Mouse (Mus musculus) intestine, embryonic 15.5 days (tissue): ENCODE data around the gene Dlec1. TPM values are rescaled to one million over a fixed set of nuclear protein-coding genes. Genes with fewer than 3 reads are reported as not detected.

ENCODE experiments used
- ATAC-seq: fragments of 200-750 bp; cut with Nextera tagmentation; 2 replicates; pipeline ENCODE4 v1.8.0; 2017; ENCODE audit warnings: moderate TSS enrichment, moderate library complexity
- H3K27ac ChIP-seq: fragments of 300-500 bp; sonication (generic); 2 replicates; pipeline ENCODE4 v1.5.1; 2015; ENCODE audit warnings: mild to moderate bottlenecking, inconsistent platforms
- H3K27me3 ChIP-seq: fragments of 300-500 bp; sonication (generic); replicated peaks from 2 replicates; pipeline ENCODE4 v1.6.1; 2015; ENCODE audit warnings: inconsistent platforms
- H3K36me3 ChIP-seq: fragments of 300-500 bp; sonication (generic); 2 replicates; pipeline ENCODE4 v1.6.1; 2015; ENCODE audit warnings: inconsistent platforms
- H3K4me1 ChIP-seq: fragments of 300-500 bp; sonication (generic); replicated peaks from 2 replicates; pipeline ENCODE4 v1.6.1; 2015; ENCODE audit warnings: inconsistent platforms
- H3K4me2 ChIP-seq: fragments of 300-500 bp; sonication (generic); replicated peaks from 2 replicates; pipeline ENCODE4 v1.6.1; 2015; ENCODE audit warnings: mild to moderate bottlenecking, inconsistent platforms
- H3K4me3 ChIP-seq: fragments of 300-500 bp; sonication (generic); replicated peaks from 2 replicates; pipeline ENCODE4 v1.5.1; 2015; ENCODE audit warnings: inconsistent platforms
- H3K9ac ChIP-seq: fragments of 300-500 bp; sonication (generic); 2 replicates; pipeline ENCODE4 v1.6.1; 2015; ENCODE audit warnings: inconsistent platforms
- H3K9me3 ChIP-seq: fragments of 300-500 bp; sonication (generic); 2 replicates; pipeline ENCODE4 v1.6.1; 2016; ENCODE audit warnings: inconsistent platforms
- WGBS: fragments of 180-500 bp; shearing (Covaris S2); methylation state at CpG from one replicate; pipeline ENCODE4 v1.1.7; 2015; 5-methylcytosine and 5-hydroxymethylcytosine counted together
- polyA plus RNA-seq: library from polyadenylated mRNA; unstranded; fragments of >200 nt; fragmentation: Nextera tagmentation; extraction: Ambion mirVana; gene quantifications from 2 replicates; pipeline ENCODE4 v1.2.1, GENCODE M21; 2015

The Dlec1 gene
- polyA plus RNA-seq, 1 experiment from 2014 or later, result 0.72 TPM

DNA sequence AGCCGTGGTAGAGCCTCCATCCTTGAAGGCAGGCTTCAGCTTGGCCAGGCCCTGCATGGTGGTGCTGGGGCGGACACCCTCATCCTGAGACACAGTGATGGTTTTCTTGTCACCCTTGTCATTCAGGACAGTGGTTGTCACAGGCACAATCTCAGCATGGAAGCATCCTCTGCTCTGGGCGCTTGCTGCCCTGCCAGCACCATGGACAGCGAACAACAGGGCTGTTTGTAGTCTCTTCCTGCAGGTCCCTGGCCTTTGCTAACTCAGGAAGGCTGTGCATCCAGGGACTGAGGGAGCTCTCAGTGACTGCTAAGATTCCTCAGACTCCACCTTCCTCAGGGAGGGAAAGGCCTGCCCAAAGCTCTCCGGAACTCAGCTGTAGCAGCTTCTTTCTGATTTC is 47.3 kb downstream of the Dlec1 start:
- Histone ChIP-seq H3K4me2 (no peak overlapping the region), H3K4me1 (no peaks in the 10 kb centered on the region), H3K4me3 (no peak overlapping the region), H3K9me3 (no peaks in the 10 kb centered on the region), H3K9ac (no peak overlapping the region), H3K27me3 (0 out of 2 replicates have a peak, but pooled peaks cover 1% of the 10 kb centered on the region), H3K36me3 (no peaks in the 10 kb centered on the region), H3K27ac (no peak overlapping the region)
- 19% methylated on average over 5 of the region's 5 CpGs for WGBS
- ATAC-seq, result no peak

DNA sequence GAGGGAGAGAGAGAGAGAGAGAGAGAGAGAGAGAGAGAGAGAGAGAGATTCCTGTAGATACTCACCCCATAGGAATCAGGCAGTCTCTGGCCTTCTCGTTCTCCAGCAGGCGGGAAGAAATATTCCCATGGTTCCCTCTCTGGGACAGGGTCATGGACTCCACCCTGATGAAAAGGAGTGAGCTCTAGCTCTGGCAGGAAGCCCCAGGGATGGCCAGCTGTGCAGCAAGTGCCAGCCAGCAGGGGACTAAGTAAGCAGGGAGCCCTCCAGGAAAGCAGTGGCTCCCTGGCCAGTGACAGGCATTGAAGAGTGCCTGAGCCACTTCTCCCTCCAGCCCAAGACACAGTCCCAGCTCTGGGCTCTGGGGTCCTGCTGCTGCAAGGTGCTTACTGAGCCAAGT is 49.5 kb downstream of the Dlec1 start:
- H3K27me3 ChIP-seq, result peaks cover 12% of the 10 kb centered on the region; the same call in 1 of the 2 replicates
- WGBS, result 54% methylated on average over 2 of the region's 2 CpGs
- H3K4me1 ChIP-seq, result no peaks in the 10 kb centered on the region
- H3K27ac ChIP-seq, result no peak overlapping the region
- ATAC-seq, result no peak
- no peak overlapping the region for H3K9ac ChIP-seq
- no peak overlapping the region for H3K4me3 ChIP-seq
- H3K9me3 ChIP-seq, result no peaks in the 10 kb centered on the region
- no peaks in the 10 kb centered on the region for H3K36me3 ChIP-seq
- no peak overlapping the region for H3K4me2 ChIP-seq

DNA sequence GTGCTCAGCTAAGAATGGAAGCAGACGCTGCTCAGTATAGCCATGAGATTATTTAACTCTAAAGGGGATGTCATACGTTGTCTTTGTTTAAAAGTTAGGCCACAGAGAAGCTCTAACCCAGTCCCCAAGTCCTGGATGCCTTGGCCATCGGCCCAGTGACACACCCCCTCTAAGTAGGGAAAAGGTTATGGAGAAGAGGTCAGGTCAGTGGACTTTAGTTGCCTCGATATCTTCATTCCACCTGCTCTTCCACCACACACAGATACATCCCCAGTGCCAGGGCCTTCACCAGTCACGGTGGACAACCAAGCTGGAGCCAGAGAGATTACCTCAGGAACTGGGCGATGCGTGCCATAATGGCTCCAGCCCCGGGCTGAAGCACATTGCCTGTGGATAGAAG is 53.1 kb downstream of the Dlec1 start:
- WGBS, result 82% methylated on average over 8 of the region's 8 CpGs
- Histone ChIP-seq H3K4me2 (no peak overlapping the region), H3K27ac (no peak overlapping the region), H3K4me1 (no peaks in the 10 kb centered on the region), H3K4me3 (no peak overlapping the region), H3K9me3 (no peaks in the 10 kb centered on the region), H3K36me3 (no peaks in the 10 kb centered on the region), H3K9ac (no peak overlapping the region), H3K27me3 (peaks cover 12% of the 10 kb centered on the region; the same call in 1 of the 2 replicates)
- ATAC-seq, result no peak

DNA sequence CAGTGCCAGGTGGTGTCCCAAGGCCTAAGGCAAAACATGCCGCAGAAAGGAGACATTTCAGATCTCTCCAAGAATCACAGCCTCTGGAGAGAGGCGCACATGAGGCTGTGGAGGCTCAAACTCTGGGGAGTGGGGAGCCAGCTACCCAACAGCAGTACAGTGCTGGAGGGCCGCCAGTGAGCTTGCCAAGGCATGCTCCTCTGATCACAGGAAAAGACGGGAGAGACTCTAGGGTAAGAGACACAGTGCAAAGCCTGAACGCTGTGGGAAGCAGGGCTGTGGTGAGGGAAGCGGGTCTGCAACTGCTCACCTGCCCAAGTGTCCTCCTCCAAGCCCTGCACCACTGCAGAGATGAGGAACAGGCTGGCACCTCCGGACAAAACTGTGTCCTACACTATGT is 53.5 kb downstream of the Dlec1 start:
- Histone ChIP-seq H3K27me3 (peaks cover 12% of the 10 kb centered on the region; the same call in 1 of the 2 replicates), H3K9ac (no peak overlapping the region), H3K4me3 (no peak overlapping the region), H3K27ac (no peak overlapping the region), H3K36me3 (no peaks in the 10 kb centered on the region), H3K4me1 (no peaks in the 10 kb centered on the region), H3K4me2 (peak overlapping the region; percentile 82; the same call in 1 of the 2 replicates), H3K9me3 (no peaks in the 10 kb centered on the region)
- ATAC-seq, result no peak
- 56% methylated on average over 7 of the region's 7 CpGs for WGBS

DNA sequence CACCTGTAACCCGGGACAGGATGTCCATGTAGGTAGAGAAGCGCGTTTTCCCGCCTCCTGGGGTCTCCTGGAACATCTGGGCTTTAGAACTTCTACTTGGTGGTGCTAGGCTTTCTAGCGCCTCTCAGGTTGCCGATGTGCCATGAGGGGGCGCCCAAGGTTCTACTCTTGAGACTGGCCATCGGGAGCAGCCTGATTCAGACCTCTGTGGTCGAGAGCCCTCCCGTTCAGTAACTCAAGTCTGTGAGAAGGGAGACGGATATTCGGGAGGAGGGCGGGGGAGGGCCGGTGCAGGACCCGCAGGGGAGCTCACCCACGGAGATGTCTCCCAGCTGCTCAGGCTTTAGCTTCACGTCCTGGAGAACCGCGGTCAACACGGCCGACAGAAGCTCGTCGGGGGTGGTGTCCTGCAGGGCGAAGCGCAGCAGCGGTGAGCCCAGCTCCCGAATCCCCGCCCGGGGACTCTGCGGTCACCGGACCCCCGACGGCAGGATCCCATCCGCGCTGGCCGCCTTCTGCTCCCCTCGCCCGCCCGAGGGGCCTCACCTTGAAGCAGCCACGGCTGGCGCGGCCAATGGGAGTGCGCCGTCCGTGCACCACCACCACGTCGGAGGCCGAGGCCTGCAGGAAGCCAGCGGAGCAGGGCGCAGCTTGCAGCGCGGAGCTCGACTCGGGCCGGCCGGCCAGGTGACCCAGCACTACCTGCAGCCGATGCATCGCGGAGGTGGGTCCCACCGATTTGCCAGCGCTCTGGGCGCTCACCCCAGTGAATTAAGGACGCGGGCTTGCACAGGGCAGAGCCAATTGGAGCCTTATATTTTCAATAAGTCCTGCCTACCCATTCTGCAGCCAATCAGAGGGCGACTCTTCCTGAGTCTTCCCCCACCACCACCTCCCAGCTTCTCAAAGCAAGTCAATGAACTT is 54.3 kb downstream of the Dlec1 start, which contains the start of gene Acaa1b:
Gene Acaa1b (minus strand): TSS at position 816 of the 924 bp plus-strand sequence.
- H3K4me1 ChIP-seq, result no peaks in the 10 kb centered on the region
- H3K9ac ChIP-seq, result peak within 1 kb of the TSS; percentile 30; the same call in 1 of the 2 replicates
- peak within 1 kb of the TSS; percentile 56 for H3K4me3 ChIP-seq
- ATAC-seq, result peak; percentile 91
- no peaks in the 10 kb centered on the region for H3K9me3 ChIP-seq
- H3K27ac ChIP-seq, result no peak within 1 kb of the TSS
- peak within 1 kb of the TSS; percentile 82 for H3K4me2 ChIP-seq
- no peaks in the 10 kb centered on the region for H3K36me3 ChIP-seq
- WGBS, result under 1% methylated on average over 64 of the region's 65 CpGs
- H3K27me3 ChIP-seq, result peaks cover 12% of the 10 kb centered on the region; the same call in 1 of the 2 replicates

DNA sequence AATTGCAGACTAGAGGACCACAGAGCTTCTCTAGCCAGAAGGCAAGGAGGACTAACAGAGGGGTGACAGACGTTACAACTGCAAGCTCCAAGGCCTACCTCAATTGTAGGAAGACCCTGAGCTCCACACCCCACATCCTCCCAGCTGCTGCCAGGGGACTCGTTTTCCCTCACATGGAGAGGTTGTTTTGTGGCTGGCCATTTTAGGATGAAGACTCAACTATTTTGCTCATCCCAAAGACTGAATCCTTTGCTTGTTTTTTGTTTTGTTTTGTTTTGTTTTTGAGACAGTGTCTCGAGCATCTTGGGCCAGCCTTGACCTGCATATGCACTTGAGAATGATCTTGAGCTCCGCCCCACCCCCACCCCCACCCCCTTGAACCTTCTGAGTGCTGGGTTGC is 56.6 kb downstream of the Dlec1 start, which contains the start of gene Gm47289:
Gene Gm47289 (plus strand): TSS at position 301 of the 400 bp plus-strand sequence.
- H3K4me3 ChIP-seq, result no peak within 1 kb of the TSS
- no peaks in the 10 kb centered on the region for H3K9me3 ChIP-seq
- H3K27me3 ChIP-seq, result peaks cover 12% of the 10 kb centered on the region; the same call in 1 of the 2 replicates
- no peak within 1 kb of the TSS for H3K27ac ChIP-seq
- no peaks in the 10 kb centered on the region for H3K4me1 ChIP-seq
- H3K4me2 ChIP-seq, result no peak within 1 kb of the TSS
- WGBS, result 38% methylated on average over 4 of the region's 4 CpGs
- no peak for ATAC-seq
- H3K9ac ChIP-seq, result no peak within 1 kb of the TSS
- H3K36me3 ChIP-seq, result no peaks in the 10 kb centered on the region

DNA sequence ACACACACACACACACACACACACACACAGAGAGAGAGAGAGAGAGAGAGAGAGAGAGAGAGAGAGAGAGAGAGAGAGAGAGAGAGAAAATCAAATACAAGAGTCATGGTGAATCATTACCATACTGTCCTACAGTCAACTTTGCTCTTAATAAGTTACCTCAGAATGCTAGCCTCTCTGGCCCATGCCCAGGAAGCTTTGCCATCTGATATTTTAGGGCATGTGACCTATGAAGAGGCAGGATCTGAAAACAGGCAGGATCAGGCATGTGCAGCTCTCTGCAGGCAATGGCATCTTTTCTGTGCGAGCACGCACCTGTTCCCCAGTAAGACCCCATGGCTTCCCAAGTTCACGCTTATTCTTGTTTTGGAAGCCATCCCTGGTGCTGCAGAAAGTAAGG is 58.4 kb downstream of the Dlec1 start:
- H3K4me3 ChIP-seq, result no peak overlapping the region
- no peak for ATAC-seq
- H3K36me3 ChIP-seq, result no peaks in the 10 kb centered on the region
- H3K4me2 ChIP-seq, result no peak overlapping the region
- H3K9ac ChIP-seq, result no peak overlapping the region
- H3K9me3 ChIP-seq, result no peaks in the 10 kb centered on the region
- WGBS, result 86% methylated on average over 3 of the region's 3 CpGs
- H3K27me3 ChIP-seq, result peaks cover 4% of the 10 kb centered on the region; the same call in 1 of the 2 replicates
- no peaks in the 10 kb centered on the region for H3K4me1 ChIP-seq
- H3K27ac ChIP-seq, result no peak overlapping the region

DNA sequence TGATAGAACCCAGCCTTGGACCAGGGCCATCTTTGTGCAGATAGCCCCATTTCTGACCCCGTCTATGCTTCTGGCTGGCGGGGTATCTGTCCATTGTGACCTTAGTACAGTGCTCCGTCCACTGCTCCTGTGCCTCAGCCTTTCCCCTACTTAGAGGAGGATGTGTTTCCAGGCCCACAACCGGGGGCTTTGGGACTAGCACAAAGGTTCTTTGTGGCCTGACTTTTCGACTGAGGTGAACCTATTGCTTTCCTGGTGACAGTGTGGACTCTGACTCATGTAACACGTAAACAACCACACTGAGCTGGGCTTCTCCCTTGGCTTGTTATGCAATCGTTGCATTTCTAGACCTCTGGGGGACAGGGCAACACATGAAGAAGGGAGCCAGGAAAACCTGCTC is 62.5 kb downstream of the Dlec1 start:
- no peak for ATAC-seq

DNA sequence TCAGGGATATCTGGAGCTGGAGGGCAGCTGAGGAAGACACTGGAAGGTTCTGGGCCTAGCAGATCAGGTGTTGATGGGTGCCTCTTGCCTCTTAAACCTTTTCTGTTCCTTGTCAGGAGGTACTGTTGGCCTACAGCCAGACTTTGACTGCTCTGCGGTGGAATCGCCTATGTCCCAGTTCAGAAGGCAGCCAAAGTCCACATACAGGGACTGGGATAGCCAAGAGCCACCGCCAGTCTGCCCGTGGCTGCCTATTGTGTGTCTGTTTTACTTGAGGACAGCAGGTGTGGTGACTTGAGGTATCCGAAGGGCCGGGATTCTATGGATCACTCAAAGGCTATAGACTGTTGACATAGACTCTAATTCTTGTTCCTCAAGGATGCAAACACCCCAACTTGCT is 63.3 kb downstream of the Dlec1 start:
- peak; percentile 56; the same call in 1 of the 2 replicates for ATAC-seq
- Histone ChIP-seq H3K27me3 (no peaks in the 10 kb centered on the region), H3K36me3 (no peaks in the 10 kb centered on the region), H3K4me1 (no peaks in the 10 kb centered on the region), H3K9ac (no peak overlapping the region), H3K9me3 (no peaks in the 10 kb centered on the region), H3K4me2 (no peak overlapping the region), H3K27ac (no peak overlapping the region), H3K4me3 (no peak overlapping the region)
- 91% methylated on average over 6 of the region's 6 CpGs for WGBS

More for the DNA sequence above, 62.5 kb downstream of the Dlec1 start:
- H3K9ac ChIP-seq, result no peak overlapping the region
- no peak overlapping the region for H3K4me2 ChIP-seq
- WGBS, result 87% methylated on average over 7 of the region's 7 CpGs
- no peaks in the 10 kb centered on the region for H3K27me3 ChIP-seq
- H3K4me1 ChIP-seq, result no peaks in the 10 kb centered on the region
- H3K4me3 ChIP-seq, result no peak overlapping the region
- no peak overlapping the region for H3K27ac ChIP-seq
- H3K36me3 ChIP-seq, result no peaks in the 10 kb centered on the region
- no peaks in the 10 kb centered on the region for H3K9me3 ChIP-seq

DNA sequence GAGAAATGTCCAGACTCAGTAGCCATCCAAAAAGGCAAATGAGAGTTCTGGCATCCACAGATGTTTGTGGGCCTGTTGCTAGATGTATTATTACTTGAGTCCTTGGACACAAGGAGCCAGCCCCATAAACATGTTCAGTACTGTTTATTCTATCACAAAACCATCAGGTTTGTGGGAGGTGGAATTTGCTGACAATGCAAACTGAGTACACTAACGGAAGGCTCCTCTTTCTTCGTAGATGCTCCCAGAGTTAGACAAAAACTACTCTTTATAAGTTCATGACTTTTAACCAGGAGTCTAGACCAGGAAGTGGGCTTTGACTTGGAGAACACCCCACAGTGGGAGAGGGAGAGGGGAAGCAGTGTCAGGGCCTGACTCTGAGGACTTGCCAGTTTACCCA is 65.3 kb downstream of the Dlec1 start:
- no peak overlapping the region for H3K9ac ChIP-seq
- no peak overlapping the region for H3K27ac ChIP-seq
- 89% methylated on average over 2 of the region's 2 CpGs for WGBS
- H3K4me3 ChIP-seq, result no peak overlapping the region
- ATAC-seq, result no peak
- no peak overlapping the region for H3K4me2 ChIP-seq
- H3K36me3 ChIP-seq, result no peaks in the 10 kb centered on the region
- H3K4me1 ChIP-seq, result no peaks in the 10 kb centered on the region
- no peaks in the 10 kb centered on the region for H3K27me3 ChIP-seq
- H3K9me3 ChIP-seq, result no peaks in the 10 kb centered on the region

DNA sequence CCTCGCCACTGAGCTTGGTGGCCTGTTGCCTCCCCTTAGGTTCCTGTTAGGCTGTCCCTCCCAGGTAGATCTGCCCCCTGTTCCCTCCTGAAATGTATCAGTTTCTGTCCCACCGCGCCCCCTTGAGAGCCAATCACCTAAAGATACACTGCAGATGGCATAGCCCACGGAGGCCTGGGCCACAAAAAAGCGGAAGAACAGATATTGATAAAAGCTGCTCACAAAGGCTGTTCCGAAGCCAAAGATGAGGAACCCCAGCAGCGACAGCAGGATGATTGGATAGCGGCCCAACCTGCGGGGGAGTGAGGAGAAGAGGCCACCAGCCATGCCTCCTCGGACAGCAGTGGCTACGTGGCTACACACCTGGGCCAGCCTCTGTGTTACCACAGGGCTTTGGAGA is 77.0 kb downstream of the Dlec1 start:
- H3K9ac ChIP-seq, result no peak overlapping the region
- no peaks in the 10 kb centered on the region for H3K27me3 ChIP-seq
- H3K4me1 ChIP-seq, result no peaks in the 10 kb centered on the region; the same call in 1 of the 2 replicates
- no peak for ATAC-seq
- WGBS, result 91% methylated on average over 11 of the region's 11 CpGs
- no peaks in the 10 kb centered on the region for H3K36me3 ChIP-seq
- no peak overlapping the region for H3K4me3 ChIP-seq
- H3K9me3 ChIP-seq, result no peaks in the 10 kb centered on the region
- no peak overlapping the region for H3K4me2 ChIP-seq
- no peak overlapping the region for H3K27ac ChIP-seq

DNA sequence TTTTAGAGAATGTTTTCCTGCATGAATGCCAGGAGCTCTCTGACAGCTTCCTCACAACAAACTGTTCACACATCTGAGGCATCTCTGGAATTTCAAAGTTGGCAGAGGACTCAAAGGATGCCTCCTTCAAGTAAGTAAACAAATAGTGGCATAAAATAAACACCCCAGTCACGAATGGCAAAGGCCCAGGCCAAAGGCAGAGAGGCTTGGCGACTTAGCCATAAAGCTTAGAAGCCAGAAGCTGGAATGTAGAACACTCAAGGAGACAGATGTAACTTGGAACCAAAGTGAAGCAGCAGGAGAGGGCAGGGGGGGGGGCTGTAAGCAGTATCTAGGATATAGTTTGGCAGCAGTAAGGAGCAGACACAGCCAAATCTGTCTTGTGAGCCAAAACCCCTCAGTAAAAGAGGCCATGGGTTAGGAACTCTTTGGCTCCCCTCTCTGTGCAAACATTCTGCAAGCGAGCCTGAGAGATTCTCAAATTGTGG is 79.0 kb downstream of the Dlec1 start:
- Histone ChIP-seq H3K27ac (peak overlapping the region; percentile 51; the same call in 1 of the 2 replicates), H3K4me3 (no peak overlapping the region), H3K9me3 (no peaks in the 10 kb centered on the region), H3K27me3 (no peaks in the 10 kb centered on the region), H3K4me1 (no peaks in the 10 kb centered on the region; the same call in 1 of the 2 replicates), H3K36me3 (no peaks in the 10 kb centered on the region), H3K4me2 (no peak overlapping the region), H3K9ac (no peak overlapping the region)
- peak; percentile 45 for ATAC-seq
- WGBS, result 15% methylated on average over 3 of the region's 3 CpGs
